Mouse (Mus musculus): ENCODE results near the gene Mdm4.

GRCm38 (mm10) chr1:133077606-133078337 is 47.4 kb upstream of the Mdm4 start:
- TF ChIP-seq CTCF (IDR thresholded peaks at IDR 0.05; ENCODE audit: borderline replicate concordance, insufficient read depth, low read depth, low read length), result no peak
- TF ChIP-seq POLR2A (IDR thresholded peaks at IDR 0.05; ENCODE audit: borderline replicate concordance, insufficient read depth, low read length), result no peak
